Mouse (Mus musculus) mouse embryonic stem cell (cell line): ENCODE measurements around the gene Kctd5.

ENCODE experiments used
- in situ Hi-C, 2 experiments: fragments of 300-500 bp; cut with MboI; formaldehyde crosslinking; loops; 1 replicate in 1 of 2; 3 replicates in 1 of 2; pipeline ENCODE4 v1.14.3; 2019 to 2020; ENCODE audit warnings: low sequenced_read_pairs in 2 of 2, low pct_unique_long_range_greater_than_20kb in 1 of 2, mixed read lengths in 1 of 2; ENCODE audit not compliant: unreplicated experiment in 1 of 2

Gene Kctd5

GRCm38 (mm10) chr17:23998383-23998782 lies 74.9 kb downstream of the Kctd5 start:
- in situ Hi-C loops = no loop called here

GRCm38 (mm10) chr17:23997901-23998300 lies 75.4 kb downstream of the Kctd5 start, which contains the start of gene Prss22:
Gene Prss22, minus strand, starts transcription at chr17:23998100.
- in situ Hi-C loops = no loop called here
